9 mouse cellular contexts compared by ENCODE assay signal in the genomic region with DNA sequence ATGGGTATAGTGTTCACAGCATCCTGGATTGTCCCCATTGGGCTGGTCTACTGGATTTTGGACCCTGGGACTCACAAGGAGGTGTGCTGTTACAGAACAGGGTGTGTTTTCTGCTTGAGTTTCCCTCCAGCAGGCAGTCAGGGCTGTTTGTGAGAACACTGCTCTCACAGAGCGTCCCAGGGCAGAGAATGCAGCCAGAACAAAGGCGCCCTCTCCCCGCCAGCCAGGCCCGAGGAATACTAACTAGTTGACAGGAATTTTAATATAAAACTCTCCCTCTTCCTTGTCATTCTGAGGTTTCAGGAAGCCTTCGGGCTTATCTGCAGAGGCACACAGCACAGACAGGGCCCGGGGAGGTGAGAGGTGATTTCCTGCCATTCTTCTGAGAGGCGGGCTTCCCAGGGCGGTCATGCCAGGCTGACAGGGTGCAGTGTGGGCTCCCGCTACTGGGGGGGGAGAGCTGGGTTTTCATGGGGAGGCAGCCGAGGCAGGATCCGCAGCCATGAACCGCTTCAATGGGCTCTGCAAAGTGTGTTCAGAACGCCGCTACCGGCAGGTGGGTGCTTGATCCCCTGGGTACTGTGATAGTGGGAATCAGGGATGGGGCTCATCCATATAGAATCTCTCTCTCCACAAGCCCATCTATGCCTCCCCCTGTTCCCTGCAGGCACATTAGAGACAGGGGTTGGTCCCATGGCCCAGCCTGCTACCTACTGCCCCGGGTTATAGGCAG. TPM values are rescaled to one million over a fixed set of nuclear protein-coding genes. Genes with fewer than 3 reads are reported as not detected.
A peak's percentile ranks its signal among the peaks of the same experiment; 100 is the strongest.
DNase-seq lines count a peak whose midpoint lies in the region; ATAC-seq lines count a peak whose summit lies in the region.
"Had no signal": no experiment of that assay in that cellular context is flagged by ENCODE, and none has a peak within 500 bp of the region (broad histone marks: within the 10 kb centered on the region; RNA-seq: fewer than 3 reads in every experiment).

No protein-coding gene starts in this region.

- intact Hi-C loops in left cerebral cortex, postnatal 10 days (cut with DNase I): no loop called here

- peak overlapping the region; percentile 27 for H3K4me3 ChIP-seq in forebrain, embryonic 10.5 days
- H3K4me3 ChIP-seq in hindbrain, embryonic 10.5 days: peak overlapping the region; percentile 36
- no peak overlapping the region for H3K4me3 ChIP-seq in limb, embryonic 10.5 days
- H3K4me3 ChIP-seq in midbrain, embryonic 12.5 days: peak overlapping the region; percentile 22

- H3K9me3 ChIP-seq in forebrain, embryonic 10.5 days: no peaks in the 10 kb centered on the region
- no peaks in the 10 kb centered on the region for H3K9me3 ChIP-seq in hindbrain, embryonic 10.5 days
- no peaks in the 10 kb centered on the region for H3K9me3 ChIP-seq in limb, embryonic 10.5 days (replicated peaks)
- no peaks in the 10 kb centered on the region for H3K9me3 ChIP-seq in midbrain, embryonic 12.5 days

- H3K4me1 ChIP-seq in forebrain, embryonic 10.5 days: peaks cover 54% of the 10 kb centered on the region
- peaks cover 66% of the 10 kb centered on the region for H3K4me1 ChIP-seq in hindbrain, embryonic 10.5 days (replicated peaks)
- H3K4me1 ChIP-seq in limb, embryonic 10.5 days: peaks cover 41% of the 10 kb centered on the region
- H3K4me1 ChIP-seq in midbrain, embryonic 12.5 days: peaks cover 28% of the 10 kb centered on the region

- peaks cover 7% of the 10 kb centered on the region; the same call in 1 of the 2 replicates for H3K27me3 ChIP-seq in forebrain, embryonic 10.5 days (ENCODE audit: poor library complexity, severe bottlenecking)
- peaks cover 10% of the 10 kb centered on the region; the same call in 1 of the 2 replicates for H3K27me3 ChIP-seq in hindbrain, embryonic 10.5 days (ENCODE audit: insufficient read depth, poor library complexity, severe bottlenecking)
- peaks cover 10% of the 10 kb centered on the region for H3K27me3 ChIP-seq in limb, embryonic 10.5 days (ENCODE audit: low read depth, poor library complexity, severe bottlenecking)
- no peaks in the 10 kb centered on the region for H3K27me3 ChIP-seq in midbrain, embryonic 12.5 days

- peak overlapping the region; percentile 39 for H3K4me2 ChIP-seq in midbrain, embryonic 12.5 days (replicated peaks)

- peak overlapping the region; percentile 37 for H3K9ac ChIP-seq in midbrain, embryonic 12.5 days (replicated peaks)

- peak; percentile 79 for ATAC-seq in midbrain, embryonic 12.5 days (ENCODE audit: low FRiP score, low read depth)

- peak overlapping the region; percentile 86 for H3K27ac ChIP-seq in forebrain, embryonic 10.5 days
- H3K27ac ChIP-seq in hindbrain, embryonic 10.5 days: peak overlapping the region; percentile 91
- H3K27ac ChIP-seq in limb, embryonic 10.5 days: peak overlapping the region; percentile 58
- H3K27ac ChIP-seq in midbrain, embryonic 12.5 days (replicated peaks): peak overlapping the region; percentile 85

- DNase-seq in left cerebral cortex, postnatal 10 days (ENCODE audit: extremely low spot score in 1 of 2, low spot score in 2 of 2): peak; percentile 33 to 77
- DNase-seq in left cerebral cortex, adult 8-10 months (ENCODE audit: low spot score in 2 of 2): no peak
- no peak for DNase-seq in forebrain, embryonic 10.5 days (ENCODE audit: extremely low spot score, low spot score)
- peak; percentile 71 for DNase-seq in hindbrain, embryonic 10.5 days (ENCODE audit: low spot score)
- no peak for DNase-seq in limb, embryonic 10.5 days (ENCODE audit: low spot score)
- DNase-seq in urinary bladder, adult 18-20 months (ENCODE audit: low spot score in 2 of 2): no peak
- no peak for DNase-seq in right cerebral cortex, adult 2 months (ENCODE audit: low spot score in 2 of 2)

- WGBS in forebrain, embryonic 10.5 days: 31% methylated on average over 16 of the region's 16 CpGs
- WGBS in hindbrain, embryonic 10.5 days: 31% methylated on average over 16 of the region's 16 CpGs
- WGBS in limb, embryonic 10.5 days: 51% methylated on average over 16 of the region's 16 CpGs
- WGBS in midbrain, embryonic 12.5 days: 11% methylated on average over 16 of the region's 16 CpGs

- peaks cover 10% of the 10 kb centered on the region for H3K36me3 ChIP-seq in forebrain, embryonic 10.5 days (replicated peaks)
- no peaks in the 10 kb centered on the region for H3K36me3 ChIP-seq in hindbrain, embryonic 10.5 days
- H3K36me3 ChIP-seq in limb, embryonic 10.5 days: no peaks in the 10 kb centered on the region
- H3K36me3 ChIP-seq in midbrain, embryonic 12.5 days: no peaks in the 10 kb centered on the region
- H3K36me3 ChIP-seq: G1E had no signal

RNA-seq across cellular contexts. Expression of a gene that starts 59.8 kb away (rescaled TPM):
- total RNA-seq in left cerebral cortex, postnatal 10 days (2021): 10 to 100 TPM; 30.5 to 30.6 TPM
- 10 to 100 TPM; 30.4 to 34.1 (median 32.8) TPM for total RNA-seq in left cerebral cortex, adult 8-10 months (2022)
- 29.8 and 36.3 TPM in 2 replicates for polyA plus RNA-seq in forebrain, embryonic 10.5 days (2016; fragmentation: Nextera tagmentation; extraction: Ambion mirVana)
- 36.2 and 48.6 TPM in 2 replicates for polyA plus RNA-seq in hindbrain, embryonic 10.5 days (2016; fragmentation: Nextera tagmentation; extraction: Ambion mirVana)
- 24.9 and 38.2 TPM in 2 replicates for polyA plus RNA-seq in limb, embryonic 10.5 days (2016; fragmentation: Nextera tagmentation; extraction: Ambion mirVana)
- 58.5 and 60.2 TPM in 2 replicates for polyA plus RNA-seq in midbrain, embryonic 12.5 days (2016; fragmentation: Nextera tagmentation; extraction: Ambion mirVana)
- polyA plus RNA-seq: G1E had no signal

Comparison
In these comparisons a context has a peak if more than half of its experiments do, and no peak if none do; other contexts are left out.
1. DNase-seq: peak in left cerebral cortex, postnatal 10 days (2 of 2) and hindbrain, embryonic 10.5 days (single experiment); none in left cerebral cortex, adult 8-10 months (0 of 2), forebrain, embryonic 10.5 days (single experiment), limb, embryonic 10.5 days (single experiment), urinary bladder, adult 18-20 months (0 of 2) and right cerebral cortex, adult 2 months (0 of 2).
2. Peak in every context shown above with its lines, with median percentiles within 50 percentile points of each other: H3K27ac ChIP-seq.